Mouse (Mus musculus): ENCODE results near the gene Myh7b.
A peak's percentile ranks its signal among the peaks of the same experiment; 100 is the strongest.

Myh7b gene

GRCm38 (mm10) chr2:155610978-155611377 lies at the start of gene Myh7b:
Gene Myh7b (plus strand): TSS chr2:155611212.
- DNase-seq = no peak

- no peak for DNase-seq
Observed at GRCm38 (mm10) chr2:155562209-155562608, 48.8 kb upstream of the Myh7b start.

- no peak for DNase-seq
Observed at GRCm38 (mm10) chr2:155562934-155563333, 48.1 kb upstream of the Myh7b start.

- DNase-seq = no peak
Observed at GRCm38 (mm10) chr2:155567751-155568150, 43.3 kb upstream of the Myh7b start.

GRCm38 (mm10) chr2:155569223-155569807 lies 41.7 kb upstream of the Myh7b start:
- DNase-seq = no peak

- DNase-seq = no peak
Observed at GRCm38 (mm10) chr2:155573001-155573400, 38.0 kb upstream of the Myh7b start.

GRCm38 (mm10) chr2:155573996-155574395 lies 37.0 kb upstream of the Myh7b start:
- DNase-seq = no peak

- DNase-seq = peak; percentile 19
Observed at GRCm38 (mm10) chr2:155574700-155575099, 36.3 kb upstream of the Myh7b start.

GRCm38 (mm10) chr2:155576656-155577055 lies 34.4 kb upstream of the Myh7b start:
- DNase-seq = no peak

- DNase-seq = no peak
Observed at GRCm38 (mm10) chr2:155580331-155580730, 30.7 kb upstream of the Myh7b start.

- DNase-seq = no peak
Observed at GRCm38 (mm10) chr2:155582384-155582995, 28.5 kb upstream of the Myh7b start.

GRCm38 (mm10) chr2:155582996-155583395 lies 28.0 kb upstream of the Myh7b start:
- no peak for DNase-seq

GRCm38 (mm10) chr2:155583927-155584530 lies 27.0 kb upstream of the Myh7b start:
- DNase-seq = peak; percentile 51

GRCm38 (mm10) chr2:155585082-155585481 lies 25.9 kb upstream of the Myh7b start:
- no peak for DNase-seq

- no peak for DNase-seq
Observed at GRCm38 (mm10) chr2:155585486-155585885, 25.5 kb upstream of the Myh7b start.

- no peak for DNase-seq
Observed at GRCm38 (mm10) chr2:155588136-155588535, 22.9 kb upstream of the Myh7b start.

- no peak for DNase-seq
Observed at GRCm38 (mm10) chr2:155589521-155589920, 21.5 kb upstream of the Myh7b start.

GRCm38 (mm10) chr2:155590876-155591275 lies 20.1 kb upstream of the Myh7b start:
- DNase-seq = no peak

- no peak for DNase-seq
Observed at GRCm38 (mm10) chr2:155591676-155592075, 19.3 kb upstream of the Myh7b start.

GRCm38 (mm10) chr2:155592137-155592853 lies 18.7 kb upstream of the Myh7b start, which contains the start of gene Gss:
Gene Gss (minus strand): TSS chr2:155592810.
- peak; percentile 99 for DNase-seq

GRCm38 (mm10) chr2:155592854-155593283 lies 18.1 kb upstream of the Myh7b start:
- no peak for DNase-seq

GRCm38 (mm10) chr2:155595516-155595915 lies 15.5 kb upstream of the Myh7b start:
- DNase-seq = no peak

- no peak for DNase-seq
Observed at GRCm38 (mm10) chr2:155603707-155604106, 7.3 kb upstream of the Myh7b start.

Measured in right cerebral cortex, postnatal 14 days (tissue).